Mouse (Mus musculus) embryonic fibroblast, embryonic 13.5 days (primary cell): ENCODE measurements around the gene C8a. TPM values are rescaled to one million over a fixed set of nuclear protein-coding genes. Genes with fewer than 3 reads are reported as not detected.

Source experiments
- H3K27ac ChIP-seq: 2 replicates; pipeline ENCODE4 v1.5.1; 2012; ENCODE audit warnings: low read length, control low read depth, inconsistent platforms; ENCODE audit not compliant: insufficient read depth
- H3K4me1 ChIP-seq: 2 replicates; pipeline ENCODE4 v1.6.1; 2011; ENCODE audit warnings: low read length; ENCODE audit not compliant: control insufficient read depth, insufficient read depth
- H3K4me3 ChIP-seq: 2 replicates; pipeline ENCODE4 v1.5.1; 2011; ENCODE audit warnings: mild to moderate bottlenecking, control low read depth, low read length; ENCODE audit not compliant: insufficient read depth
- CTCF ChIP-seq: IDR thresholded peaks from 2 replicates; pipeline ENCODE4 v1.5.1; 2011; ENCODE audit warnings: mild to moderate bottlenecking, control low read depth, low read length, moderate library complexity, borderline replicate concordance; ENCODE audit not compliant: insufficient read depth
- POLR2A ChIP-seq: IDR thresholded peaks from 2 replicates; pipeline ENCODE4 v1.6.1; 2011; ENCODE audit warnings: low read depth, mild to moderate bottlenecking, control low read depth, low read length, moderate library complexity
- polyA plus RNA-seq: library from polyadenylated mRNA; stranded (reverse); fragments of >200 nt; gene quantifications from 2 replicates; pipeline ENCODE4 v1.2.4, GENCODE M21; 2011; ENCODE audit warnings: low read depth; ENCODE audit not compliant: missing spikeins, insufficient read length

The C8a gene
- not detected in 2 replicates for polyA plus RNA-seq

- Histone ChIP-seq H3K4me1 (no peaks in the 10 kb centered on the region), H3K4me3 (no peak within 1 kb of the TSS), H3K27ac (no peak within 1 kb of the TSS)
- TF ChIP-seq POLR2A, result no peak
Observed at GRCm38 (mm10) chr4:104876323-104876722, at the start of gene C8a. Gene C8a (minus strand): TSS chr4:104876398.

GRCm38 (mm10) chr4:104925383-104925782, 49.2 kb upstream of the C8a start:
- peaks cover 3% of the 10 kb centered on the region for H3K4me1 ChIP-seq
- H3K27ac ChIP-seq, result no peak overlapping the region
- TF ChIP-seq POLR2A (no peak), CTCF (no peak)
- no peak overlapping the region for H3K4me3 ChIP-seq

- Histone ChIP-seq H3K27ac (no peak overlapping the region), H3K4me1 (no peaks in the 10 kb centered on the region), H3K4me3 (no peak overlapping the region)
- TF ChIP-seq POLR2A (no peak), CTCF (no peak)
Observed at GRCm38 (mm10) chr4:104918017-104918416, 41.8 kb upstream of the C8a start.

GRCm38 (mm10) chr4:104914711-104915247, 38.6 kb upstream of the C8a start:
- TF ChIP-seq POLR2A (no peak), CTCF (no peak)

GRCm38 (mm10) chr4:104913291-104914129, 37.3 kb upstream of the C8a start, which contains the start of gene Fyb2:
Gene Fyb2 (plus strand): TSS chr4:104913456.
- Histone ChIP-seq H3K4me3 (no peak within 1 kb of the TSS), H3K4me1 (no peaks in the 10 kb centered on the region), H3K27ac (no peak within 1 kb of the TSS)
- TF ChIP-seq POLR2A (no peak), CTCF (no peak)

More at GRCm38 (mm10) chr4:104914711-104915247, 38.6 kb upstream of the C8a start:
- H3K27ac ChIP-seq, result no peak overlapping the region
- no peak overlapping the region for H3K4me3 ChIP-seq
- H3K4me1 ChIP-seq, result no peaks in the 10 kb centered on the region

- H3K4me3 ChIP-seq, result no peak overlapping the region
- TF ChIP-seq POLR2A, result no peak
- peak; percentile 61 for TF ChIP-seq CTCF
- no peaks in the 10 kb centered on the region for H3K4me1 ChIP-seq
- H3K27ac ChIP-seq, result no peak overlapping the region
Observed at GRCm38 (mm10) chr4:104911685-104912084, 35.5 kb upstream of the C8a start.

- Histone ChIP-seq H3K27ac (no peak overlapping the region), H3K4me1 (no peaks in the 10 kb centered on the region), H3K4me3 (no peak overlapping the region)
- TF ChIP-seq CTCF (no peak), POLR2A (no peak)
Observed at GRCm38 (mm10) chr4:104905049-104905448, 28.9 kb upstream of the C8a start.

GRCm38 (mm10) chr4:104902836-104903235, 26.6 kb upstream of the C8a start:
- H3K4me1 ChIP-seq, result no peaks in the 10 kb centered on the region
- no peak overlapping the region for H3K27ac ChIP-seq
- TF ChIP-seq POLR2A (no peak), CTCF (no peak)
- no peak overlapping the region for H3K4me3 ChIP-seq

- TF ChIP-seq POLR2A, result no peak
- peak; percentile 9; the same call in 1 of the 2 replicates for TF ChIP-seq CTCF
- Histone ChIP-seq H3K27ac (no peak overlapping the region), H3K4me3 (no peak overlapping the region), H3K4me1 (no peaks in the 10 kb centered on the region)
Observed at GRCm38 (mm10) chr4:104894004-104894734, 18.0 kb upstream of the C8a start.
